Mouse (Mus musculus): ENCODE measurements around the gene Col25a1. TPM values are rescaled to one million over a fixed set of nuclear protein-coding genes. Genes with fewer than 3 reads are reported as not detected.

Gene Col25a1
- polyA plus RNA-seq, 1 experiment from 2014 or later, result 2.3 TPM

DNA sequence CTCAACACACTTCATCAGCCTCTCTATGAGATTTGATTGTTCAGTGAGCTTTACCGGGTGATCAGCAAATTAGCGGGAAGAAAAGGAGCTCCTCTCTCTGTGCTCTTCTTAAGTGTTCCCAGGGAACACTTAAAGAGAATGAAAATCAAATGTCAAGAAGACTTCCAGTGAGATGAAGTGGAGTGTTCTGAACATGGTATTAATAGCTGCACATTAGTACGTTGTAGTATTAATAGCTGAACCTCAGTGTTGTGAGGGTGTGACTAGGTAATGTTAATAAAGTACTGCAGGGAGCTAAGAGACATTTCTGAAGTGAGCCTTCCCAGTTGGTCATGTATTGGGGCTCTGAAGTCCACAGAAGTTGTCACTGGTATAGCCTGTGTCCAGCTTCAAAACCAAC, 139.2 kb downstream of the Col25a1 start:
- no peaks in the 10 kb centered on the region for H3K4me1 ChIP-seq
- H3K27ac ChIP-seq, result no peak overlapping the region
- no peaks in the 10 kb centered on the region for H3K9me3 ChIP-seq
- 88% methylated on average over 3 of the region's 3 CpGs for WGBS
- H3K4me3 ChIP-seq, result no peak overlapping the region
- H3K27me3 ChIP-seq (ENCODE audit: poor library complexity, severe bottlenecking), result no peaks in the 10 kb centered on the region
- no peaks in the 10 kb centered on the region for H3K36me3 ChIP-seq (replicated peaks)
- DNase-seq (ENCODE audit: extremely low spot score, low spot score), result no peak

DNA sequence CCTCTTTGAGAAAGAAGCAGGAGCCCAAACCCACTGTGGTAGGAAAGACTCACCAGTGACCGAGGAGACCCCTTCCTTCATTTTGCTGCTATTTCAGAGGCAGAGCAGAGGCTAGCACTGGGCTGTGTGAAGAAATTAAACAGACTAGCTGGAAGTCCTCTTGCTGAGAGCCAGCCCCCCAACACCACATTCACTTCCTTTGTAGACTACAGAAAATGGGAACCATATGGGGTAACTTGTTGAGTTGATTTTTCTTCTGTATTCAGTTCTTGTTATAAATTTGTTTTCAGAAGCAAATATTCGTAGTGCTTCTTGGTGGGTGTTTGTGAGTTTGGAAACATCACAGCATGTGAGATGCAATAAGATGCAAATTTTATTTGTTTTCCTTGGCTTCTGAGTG, 142.6 kb downstream of the Col25a1 start:
- DNase-seq (ENCODE audit: extremely low spot score, low spot score), result no peak
- Histone ChIP-seq H3K36me3 (replicated peaks) (no peaks in the 10 kb centered on the region), H3K4me3 (no peak overlapping the region), H3K9me3 (no peaks in the 10 kb centered on the region), H3K27ac (no peak overlapping the region), H3K4me1 (peaks cover 10% of the 10 kb centered on the region), H3K27me3 (ENCODE audit: poor library complexity, severe bottlenecking) (no peaks in the 10 kb centered on the region)
- 87% methylated on average over 2 of the region's 2 CpGs for WGBS

DNA sequence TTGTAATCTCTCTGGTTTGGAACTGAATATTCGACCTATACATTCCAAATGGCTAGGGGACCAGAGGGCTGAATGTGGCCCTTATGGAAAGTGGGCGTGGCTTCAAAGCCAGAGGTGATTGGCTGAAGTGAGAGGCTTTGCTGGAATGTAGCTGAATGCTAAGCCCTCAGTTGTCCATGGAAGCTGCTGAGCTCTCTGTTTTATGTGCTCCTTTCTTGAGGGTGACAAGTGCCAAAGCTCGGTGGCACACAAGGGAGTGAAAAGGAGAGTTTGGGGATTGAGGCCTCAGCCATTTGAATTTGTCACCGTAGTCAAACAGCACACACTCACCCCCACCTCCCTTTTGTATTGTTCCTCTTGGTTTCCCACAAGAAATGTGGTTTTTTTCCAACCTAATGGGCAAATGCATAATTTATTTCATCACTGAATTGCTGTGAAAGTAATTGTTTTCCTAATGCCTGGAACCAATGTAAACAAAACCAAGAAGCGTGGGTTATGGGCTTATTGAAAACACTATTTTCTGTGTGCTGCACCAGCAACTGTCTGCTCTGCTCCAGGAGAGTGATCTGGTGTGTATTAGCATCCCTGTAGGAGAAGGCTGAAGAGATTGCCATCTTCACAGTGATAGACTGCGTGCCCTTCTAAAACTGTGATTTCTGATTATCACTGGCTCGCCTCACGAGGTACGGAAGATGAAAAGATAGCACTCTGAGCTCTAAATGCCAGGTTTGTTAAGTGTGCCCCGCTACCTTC, 147.2 kb downstream of the Col25a1 start:
- Histone ChIP-seq H3K4me3 (no peak overlapping the region), H3K36me3 (replicated peaks) (no peaks in the 10 kb centered on the region), H3K4me1 (peaks cover 22% of the 10 kb centered on the region), H3K27me3 (ENCODE audit: poor library complexity, severe bottlenecking) (no peaks in the 10 kb centered on the region), H3K9me3 (no peaks in the 10 kb centered on the region), H3K27ac (peak overlapping the region; percentile 32; the same call in 1 of the 2 replicates)
- no peak for DNase-seq (ENCODE audit: extremely low spot score, low spot score)
- 74% methylated on average over 10 of the region's 10 CpGs for WGBS

DNA sequence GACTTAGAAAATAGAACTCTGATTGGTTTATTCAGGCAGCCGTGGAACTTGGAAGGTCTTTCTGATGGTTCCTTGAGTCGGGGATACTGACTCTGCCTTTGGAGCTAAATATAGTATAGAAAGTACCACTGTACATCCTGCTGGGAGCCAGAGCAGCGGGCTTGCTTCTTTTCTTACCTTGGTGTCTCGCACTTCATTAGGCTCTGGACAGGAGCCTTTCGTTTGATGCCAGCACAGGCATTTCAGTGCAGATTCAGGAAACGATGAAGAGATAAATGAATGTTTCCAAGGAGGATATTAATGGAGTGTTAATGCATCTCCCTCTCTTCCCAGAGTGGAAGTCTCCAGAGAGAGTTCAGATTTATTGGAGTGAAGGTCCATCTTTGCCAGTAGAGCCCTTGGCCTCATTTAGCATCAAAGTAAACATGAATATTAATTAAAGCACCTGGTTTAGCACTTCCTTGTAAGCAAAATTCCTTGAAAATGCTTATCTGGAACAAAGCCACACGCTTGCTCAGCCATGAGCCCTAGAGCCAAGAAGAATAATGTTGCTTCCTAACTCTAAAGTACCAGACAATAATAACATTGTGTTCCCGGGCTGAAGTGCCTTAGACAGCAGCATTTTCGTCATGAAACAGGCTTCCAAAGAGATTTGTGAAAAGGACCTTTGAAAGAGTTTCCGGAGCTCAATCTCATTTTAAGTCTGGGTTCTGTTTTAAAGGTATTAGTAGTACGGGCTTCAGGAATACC, 151.9 kb downstream of the Col25a1 start:
- 66% methylated on average over 11 of the region's 11 CpGs for WGBS
- H3K4me3 ChIP-seq, result no peak overlapping the region
- no peaks in the 10 kb centered on the region for H3K9me3 ChIP-seq
- no peak for DNase-seq (ENCODE audit: extremely low spot score, low spot score)
- H3K36me3 ChIP-seq (replicated peaks), result no peaks in the 10 kb centered on the region
- peak overlapping the region; percentile 56; the same call in 1 of the 2 replicates for H3K27ac ChIP-seq
- peaks cover 51% of the 10 kb centered on the region for H3K4me1 ChIP-seq
- H3K27me3 ChIP-seq (ENCODE audit: poor library complexity, severe bottlenecking), result no peaks in the 10 kb centered on the region

DNA sequence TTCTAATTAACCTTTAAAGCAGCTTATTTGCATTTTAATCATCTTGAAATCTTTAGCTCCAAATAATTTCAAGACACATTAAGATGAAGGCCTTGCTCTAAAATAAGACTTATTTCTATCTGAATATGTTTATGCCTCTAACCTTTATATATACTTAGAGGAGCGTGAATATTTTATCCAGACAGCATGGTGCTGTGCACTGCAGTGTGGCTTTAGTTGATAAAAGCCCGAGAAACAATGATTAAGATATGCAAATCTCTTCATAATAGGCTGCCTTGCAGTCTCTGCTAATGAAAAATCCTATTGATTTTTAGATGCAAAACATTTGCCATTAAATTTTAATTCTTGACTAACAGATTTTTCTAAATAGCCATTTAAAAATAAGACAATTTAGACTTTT, 156.8 kb downstream of the Col25a1 start:
- H3K27me3 ChIP-seq (ENCODE audit: poor library complexity, severe bottlenecking), result no peaks in the 10 kb centered on the region
- H3K4me3 ChIP-seq, result no peak overlapping the region
- no peak for DNase-seq (ENCODE audit: extremely low spot score, low spot score)
- peaks cover 56% of the 10 kb centered on the region for H3K4me1 ChIP-seq
- no peaks in the 10 kb centered on the region for H3K9me3 ChIP-seq
- no peak overlapping the region for H3K27ac ChIP-seq
- H3K36me3 ChIP-seq (replicated peaks), result no peaks in the 10 kb centered on the region
- WGBS, result 48% methylated on average over 2 of the region's 2 CpGs

DNA sequence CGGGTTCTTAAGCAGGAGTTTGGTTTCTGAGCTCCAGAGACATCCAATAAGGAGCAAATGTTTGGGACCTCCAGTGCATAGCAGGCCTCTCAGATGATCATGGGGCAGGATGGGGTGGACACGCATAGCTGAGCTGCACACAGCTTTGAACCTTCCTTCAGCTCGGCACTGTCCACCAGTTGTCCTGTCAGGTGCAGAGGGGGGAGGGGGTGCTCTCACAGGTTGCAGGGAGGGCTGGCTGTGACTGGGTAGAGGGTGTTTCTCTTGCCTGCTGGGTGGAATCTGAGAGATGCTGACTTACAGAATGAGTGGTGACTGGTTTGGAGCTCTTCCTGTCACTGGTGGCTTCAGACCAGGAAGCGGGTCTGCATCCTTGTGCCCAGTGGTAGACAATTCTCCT, 157.5 kb downstream of the Col25a1 start:
- Histone ChIP-seq H3K4me1 (peaks cover 49% of the 10 kb centered on the region), H3K27ac (peak overlapping the region; percentile 36), H3K9me3 (no peaks in the 10 kb centered on the region), H3K27me3 (ENCODE audit: poor library complexity, severe bottlenecking) (no peaks in the 10 kb centered on the region), H3K36me3 (replicated peaks) (no peaks in the 10 kb centered on the region), H3K4me3 (no peak overlapping the region)
- 69% methylated on average over 4 of the region's 4 CpGs for WGBS
- DNase-seq (ENCODE audit: extremely low spot score, low spot score), result no peak

DNA sequence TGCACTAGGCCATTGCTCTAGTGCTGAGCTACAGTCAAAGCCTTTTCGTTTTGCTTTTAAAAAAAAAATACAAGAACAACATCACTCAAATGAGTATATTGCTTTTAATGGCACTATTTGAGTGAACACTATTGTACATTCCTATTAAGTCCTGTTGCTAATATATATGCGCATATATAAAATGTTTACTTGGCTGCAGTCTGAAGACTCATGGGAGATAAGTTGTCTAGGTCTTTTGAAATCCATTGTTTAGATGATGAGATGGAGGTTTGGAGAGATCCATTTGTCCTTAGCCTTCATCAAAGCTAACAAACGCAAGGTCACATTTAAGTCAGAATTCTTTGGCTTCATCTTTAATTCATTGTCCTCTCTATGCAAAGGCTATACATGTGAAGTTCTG, 157.9 kb downstream of the Col25a1 start:
- Histone ChIP-seq H3K27me3 (ENCODE audit: poor library complexity, severe bottlenecking) (no peaks in the 10 kb centered on the region), H3K9me3 (no peaks in the 10 kb centered on the region), H3K4me3 (no peak overlapping the region), H3K27ac (no peak overlapping the region), H3K4me1 (peaks cover 45% of the 10 kb centered on the region), H3K36me3 (replicated peaks) (no peaks in the 10 kb centered on the region)
- WGBS, result 91% methylated on average over 3 of the region's 3 CpGs
- no peak for DNase-seq (ENCODE audit: extremely low spot score, low spot score)

DNA sequence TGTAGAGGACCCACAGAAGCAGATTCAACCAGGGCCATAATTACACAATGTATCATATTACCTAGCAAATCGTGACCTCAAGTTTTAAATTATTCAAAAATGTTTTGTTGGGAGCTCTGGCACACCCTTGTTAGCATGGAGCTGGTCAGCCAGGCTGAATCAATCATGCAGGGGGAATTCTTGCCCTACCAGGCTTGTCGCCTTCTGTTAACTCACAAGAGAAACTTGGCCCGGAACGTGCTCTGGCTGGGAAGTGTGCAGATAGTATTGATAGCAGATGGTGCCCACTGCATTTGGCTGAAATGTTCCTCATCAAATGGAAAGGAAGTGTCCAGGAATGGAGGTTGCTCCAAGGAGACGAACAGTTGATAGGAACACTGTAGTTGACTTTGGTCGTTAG, 158.9 kb downstream of the Col25a1 start:
- DNase-seq (ENCODE audit: extremely low spot score, low spot score), result no peak
- Histone ChIP-seq H3K9me3 (no peaks in the 10 kb centered on the region), H3K36me3 (replicated peaks) (no peaks in the 10 kb centered on the region), H3K4me1 (peaks cover 35% of the 10 kb centered on the region), H3K27ac (no peak overlapping the region), H3K27me3 (ENCODE audit: poor library complexity, severe bottlenecking) (no peaks in the 10 kb centered on the region), H3K4me3 (no peak overlapping the region)
- WGBS, result 76% methylated on average over 6 of the region's 6 CpGs

DNA sequence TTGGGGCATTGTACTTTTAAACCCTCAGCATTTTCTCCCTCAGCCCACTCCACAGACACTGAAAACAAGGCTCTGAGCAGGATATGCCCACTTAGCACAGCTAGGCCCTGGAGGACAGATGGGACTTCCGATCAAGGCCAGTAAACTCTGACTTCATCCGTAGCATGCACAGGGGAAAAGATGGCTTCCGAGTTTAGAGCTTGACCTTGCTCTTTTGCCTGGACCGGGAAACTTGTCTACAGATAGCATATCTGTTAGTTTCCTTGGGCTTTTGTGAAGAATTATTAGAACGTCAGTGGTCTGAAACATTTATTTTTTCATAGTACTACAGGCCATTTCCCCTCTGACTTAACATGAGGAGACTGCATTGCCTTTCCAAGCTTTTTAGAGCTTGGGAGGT, 159.4 kb downstream of the Col25a1 start:
- H3K4me3 ChIP-seq, result no peak overlapping the region
- 94% methylated on average over 5 of the region's 5 CpGs for WGBS
- no peaks in the 10 kb centered on the region for H3K9me3 ChIP-seq
- DNase-seq (ENCODE audit: extremely low spot score, low spot score), result no peak
- H3K4me1 ChIP-seq, result peaks cover 35% of the 10 kb centered on the region
- H3K36me3 ChIP-seq (replicated peaks), result no peaks in the 10 kb centered on the region
- no peak overlapping the region for H3K27ac ChIP-seq
- no peaks in the 10 kb centered on the region for H3K27me3 ChIP-seq (ENCODE audit: poor library complexity, severe bottlenecking)

DNA sequence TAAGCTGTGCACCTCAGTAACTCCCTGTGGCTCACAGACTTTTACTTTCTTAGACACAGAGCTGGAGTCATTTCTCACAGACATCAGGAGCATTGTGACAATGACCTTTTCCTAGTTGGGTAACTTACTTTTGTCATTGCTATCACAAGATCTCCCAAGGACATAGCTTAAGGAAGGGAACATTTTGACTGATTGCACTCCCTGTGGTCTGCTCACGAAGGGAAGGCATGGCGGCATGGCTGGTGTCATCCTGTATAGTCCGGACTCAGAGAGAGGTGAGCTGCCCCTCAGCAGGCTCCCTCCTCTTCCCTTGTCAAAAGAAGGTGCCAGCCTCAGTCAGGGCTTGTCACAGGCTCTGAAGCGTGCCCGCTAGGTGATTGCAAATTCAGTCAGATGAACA, 160.6 kb downstream of the Col25a1 start:
- no peaks in the 10 kb centered on the region for H3K9me3 ChIP-seq
- no peak for DNase-seq (ENCODE audit: extremely low spot score, low spot score)

DNA sequence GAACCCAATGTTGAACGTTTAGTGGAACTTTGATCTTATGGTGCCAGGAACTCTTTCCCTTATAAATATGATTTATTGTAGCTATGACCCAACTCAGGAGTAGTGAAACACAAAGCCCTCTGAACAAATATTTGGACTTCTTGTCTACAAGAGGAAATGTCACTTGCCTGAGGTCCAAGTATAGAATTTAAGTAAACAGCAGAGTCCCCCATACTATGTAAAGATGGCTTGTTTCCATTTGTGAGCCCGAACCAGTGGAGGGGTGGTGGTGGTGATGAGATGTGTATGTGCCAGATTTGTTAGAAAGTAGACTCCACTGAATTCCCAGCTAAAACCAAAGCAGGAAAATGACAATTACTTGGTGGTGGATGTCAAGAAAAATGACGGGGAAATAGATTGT, 169.2 kb downstream of the Col25a1 start:
- Histone ChIP-seq H3K4me3 (no peak overlapping the region), H3K36me3 (replicated peaks) (no peaks in the 10 kb centered on the region), H3K9me3 (no peaks in the 10 kb centered on the region), H3K27ac (no peak overlapping the region), H3K27me3 (ENCODE audit: poor library complexity, severe bottlenecking) (no peaks in the 10 kb centered on the region), H3K4me1 (peaks cover 6% of the 10 kb centered on the region; the same call in 1 of the 2 replicates)
- WGBS, result 91% methylated on average over 3 of the region's 3 CpGs
- DNase-seq (ENCODE audit: extremely low spot score, low spot score), result no peak

More for the DNA sequence above, 160.6 kb downstream of the Col25a1 start:
- Histone ChIP-seq H3K4me3 (no peak overlapping the region), H3K27ac (no peak overlapping the region), H3K27me3 (ENCODE audit: poor library complexity, severe bottlenecking) (no peaks in the 10 kb centered on the region), H3K4me1 (peaks cover 33% of the 10 kb centered on the region), H3K36me3 (replicated peaks) (no peaks in the 10 kb centered on the region)
- WGBS, result 89% methylated on average over 5 of the region's 5 CpGs

DNA sequence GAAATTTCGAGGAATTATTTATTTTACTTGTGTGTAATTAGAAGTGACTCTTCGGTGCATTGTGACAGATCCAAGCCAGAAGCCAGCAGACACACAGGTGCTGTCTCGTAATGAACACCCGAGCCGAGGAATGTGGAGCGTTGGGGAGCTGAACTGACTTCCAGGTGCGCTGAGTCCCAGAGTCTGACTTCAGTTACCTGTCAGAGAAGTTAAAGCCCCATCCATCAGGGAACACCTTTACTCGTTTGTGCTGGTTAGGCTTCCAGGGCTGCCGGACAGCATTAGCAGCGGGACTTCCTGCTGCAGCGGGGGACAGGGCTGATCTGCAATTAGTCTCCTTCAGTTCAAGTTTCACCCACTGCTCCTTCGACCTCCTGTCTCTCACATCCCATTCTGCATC, 172.3 kb downstream of the Col25a1 start:
- Histone ChIP-seq H3K27me3 (ENCODE audit: poor library complexity, severe bottlenecking) (no peaks in the 10 kb centered on the region), H3K36me3 (replicated peaks) (no peaks in the 10 kb centered on the region), H3K4me1 (peaks cover 9% of the 10 kb centered on the region), H3K27ac (no peak overlapping the region), H3K4me3 (no peak overlapping the region), H3K9me3 (no peaks in the 10 kb centered on the region)
- no peak for DNase-seq (ENCODE audit: extremely low spot score, low spot score)
- whole genome bisulfite sequencing, result 68% methylated on average over 12 of the region's 12 CpGs

DNA sequence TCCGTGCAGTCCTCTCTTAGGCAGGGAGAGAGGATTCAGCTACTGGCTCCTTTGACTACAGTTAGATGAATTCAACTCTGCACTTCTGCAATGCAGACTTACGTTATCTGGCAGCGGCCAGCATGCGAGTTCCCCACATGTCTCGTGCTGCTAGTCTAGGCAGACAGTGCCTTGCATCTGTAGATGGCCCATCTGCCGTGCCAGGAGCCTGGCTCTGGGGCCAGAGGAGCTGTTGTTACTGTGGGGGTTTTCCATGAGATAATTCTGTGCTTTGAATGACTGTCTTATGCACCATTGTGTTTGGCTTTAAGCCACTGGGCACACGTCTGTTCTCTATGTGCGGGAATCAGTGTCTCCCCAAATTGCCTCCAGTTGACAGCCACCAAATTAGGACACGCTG, 173.5 kb downstream of the Col25a1 start:
- Histone ChIP-seq H3K4me3 (no peak overlapping the region), H3K9me3 (no peaks in the 10 kb centered on the region), H3K36me3 (replicated peaks) (no peaks in the 10 kb centered on the region), H3K4me1 (peaks cover 9% of the 10 kb centered on the region), H3K27ac (no peak overlapping the region), H3K27me3 (ENCODE audit: poor library complexity, severe bottlenecking) (no peaks in the 10 kb centered on the region)
- WGBS, result 90% methylated on average over 9 of the region's 9 CpGs
- no peak for DNase-seq (ENCODE audit: extremely low spot score, low spot score)
